Mouse (Mus musculus): ENCODE results near the gene Nt5dc1. TPM values are rescaled to one million over a fixed set of nuclear protein-coding genes. Genes with fewer than 3 reads are reported as not detected.

Nt5dc1 gene
- total and polyA plus RNA-seq, 3 experiments = 14.3 to 25.9 (median 21.1) TPM

- Histone ChIP-seq H3K79me2 (replicated peaks; ENCODE audit: control insufficient read depth, extremely low read depth, insufficient read depth, poor library complexity, severe bottlenecking) (no peaks in the 10 kb centered on the region), H3K27ac (ENCODE audit: insufficient read depth, low read depth) (no peak overlapping the region), H3K4me1 (ENCODE audit: control insufficient read depth in 1 of 2, insufficient read depth in 2 of 2) (no peaks in the 10 kb centered on the region), H3K4me3 (replicated peaks in 1 of 3; ENCODE audit: low read depth in 2 of 3, low read length in 2 of 3, poor library complexity in 1 of 3) (no peak overlapping the region), H3K9ac (ENCODE audit: insufficient read depth, low read depth) (no peak overlapping the region), H3K4me2 (ENCODE audit: insufficient read depth, low read depth, poor library complexity, severe bottlenecking) (no peak overlapping the region), H3K27me3 (replicated peaks) (no peaks in the 10 kb centered on the region), H3K9me3 (replicated peaks; ENCODE audit: low read length) (no peaks in the 10 kb centered on the region), H3K36me3 (replicated peaks in 1 of 2; ENCODE audit: control insufficient read depth in 1 of 2, insufficient read depth in 1 of 2, low read length in 1 of 2) (no peaks in the 10 kb centered on the region)
- dilution Hi-C loops (cut with MboI; ENCODE audit: extremely low pct_ligation_motif_present, extremely low pct_unique_long_range_greater_than_20kb, low sequenced_read_pairs) = no loop called here
- TF ChIP-seq KAT2A (IDR thresholded peaks at IDR 0.05; ENCODE audit: insufficient replicate concordance, low read length) = no peak
- TF ChIP-seq POLR2A (IDR thresholded peaks at IDR 0.05; ENCODE audit: low read depth, low read length) = no peak
- TF ChIP-seq SMC3 (IDR thresholded peaks at IDR 0.05; ENCODE audit: low read depth, low read length) = no peak
- no peak for TF ChIP-seq USF1 (IDR thresholded peaks at IDR 0.05; ENCODE audit: low read depth, low read length)
- no peak for TF ChIP-seq JUND (conservative IDR thresholded peaks at IDR 0.05; ENCODE audit: low read depth, low read length)
- TF ChIP-seq TCF12 (IDR thresholded peaks at IDR 0.05; ENCODE audit: low read depth, low read length) = no peak
- no peak for TF ChIP-seq TBP (conservative IDR thresholded peaks at IDR 0.05; ENCODE audit: low read depth, low read length)
- no peak for TF ChIP-seq MEF2A (IDR thresholded peaks at IDR 0.05; ENCODE audit: borderline replicate concordance, low read depth, low read length)
- TF ChIP-seq GABPA (IDR thresholded peaks at IDR 0.05; ENCODE audit: insufficient replicate concordance, low read depth, low read length) = no peak
- no peak for TF ChIP-seq ZNF384 (IDR thresholded peaks at IDR 0.05; ENCODE audit: low read depth, low read length)
- no peak for TF ChIP-seq ELF1 (IDR thresholded peaks at IDR 0.05; ENCODE audit: low read depth, low read length)
- DNase-seq (ENCODE audit: extremely low read depth) = no peak
- in situ Hi-C loops (cut with MboI; ENCODE audit: low pct_ligation_motif_present, low pct_unique_long_range_greater_than_20kb, low sequenced_read_pairs) = no loop called here
These were observed 46.0 kb upstream of the Nt5dc1 start for GRCm38 (mm10) chr10:34464321-34464720.

GRCm38 (mm10) chr10:34461451-34461850 lies 43.1 kb upstream of the Nt5dc1 start:
- H3K9ac ChIP-seq (ENCODE audit: insufficient read depth, low read depth) = no peak overlapping the region
- dilution Hi-C loops (cut with MboI; ENCODE audit: extremely low pct_ligation_motif_present, extremely low pct_unique_long_range_greater_than_20kb, low sequenced_read_pairs) (no loop called here), in situ Hi-C loops (cut with MboI; ENCODE audit: low pct_ligation_motif_present, low pct_unique_long_range_greater_than_20kb, low sequenced_read_pairs) (no loop called here)
- no peak overlapping the region for H3K4me2 ChIP-seq (ENCODE audit: insufficient read depth, low read depth, poor library complexity, severe bottlenecking)
- no peaks in the 10 kb centered on the region for H3K9me3 ChIP-seq (replicated peaks; ENCODE audit: low read length)
- no peaks in the 10 kb centered on the region for H3K79me2 ChIP-seq (replicated peaks; ENCODE audit: control insufficient read depth, extremely low read depth, insufficient read depth, poor library complexity, severe bottlenecking)
- H3K27me3 ChIP-seq (replicated peaks) = no peaks in the 10 kb centered on the region
- DNase-seq (ENCODE audit: extremely low read depth) = no peak
- TF ChIP-seq BHLHE40 (IDR thresholded peaks at IDR 0.05; ENCODE audit: low read depth, low read length) (no peak), POLR2AphosphoS2 (IDR thresholded peaks at IDR 0.05; ENCODE audit: low read depth, low read length) (no peak), ETS1 (conservative IDR thresholded peaks at IDR 0.05; ENCODE audit: low read depth, low read length) (no peak), HCFC1 (IDR thresholded peaks at IDR 0.05; ENCODE audit: low read depth, low read length) (no peak), POLR2A (IDR thresholded peaks at IDR 0.05; ENCODE audit: low read depth, low read length) (no peak), GABPA (IDR thresholded peaks at IDR 0.05; ENCODE audit: insufficient replicate concordance, low read depth, low read length) (no peak), KAT2A (IDR thresholded peaks at IDR 0.05; ENCODE audit: insufficient replicate concordance, low read length) (no peak), RAD21 (IDR thresholded peaks at IDR 0.05; ENCODE audit: low read depth, low read length) (no peak), TCF12 (IDR thresholded peaks at IDR 0.05; ENCODE audit: low read depth, low read length) (no peak), IRF4 (IDR thresholded peaks at IDR 0.05; ENCODE audit: low read depth, low read length) (no peak), JUN (IDR thresholded peaks at IDR 0.05; ENCODE audit: insufficient read depth, low read depth, low read length) (no peak), MAZ (IDR thresholded peaks at IDR 0.05; ENCODE audit: low read depth, low read length) (no peak), E2F4 (IDR thresholded peaks at IDR 0.05; ENCODE audit: insufficient replicate concordance, low read depth, low read length) (no peak), USF1 (IDR thresholded peaks at IDR 0.05; ENCODE audit: low read depth, low read length) (no peak), SIN3A (IDR thresholded peaks at IDR 0.05; ENCODE audit: low read length) (no peak), SMC3 (IDR thresholded peaks at IDR 0.05; ENCODE audit: low read depth, low read length) (no peak), MYC (IDR thresholded peaks at IDR 0.05; ENCODE audit: low read depth, low read length) (no peak), EP300 (IDR thresholded peaks at IDR 0.05; ENCODE audit: low read length) (no peak), TBP (conservative IDR thresholded peaks at IDR 0.05; ENCODE audit: low read depth, low read length) (no peak), ZC3H11A (IDR thresholded peaks at IDR 0.05; ENCODE audit: low read depth, low read length) (no peak)
- H3K4me3 ChIP-seq (replicated peaks in 1 of 3; ENCODE audit: low read depth in 2 of 3, low read length in 2 of 3, poor library complexity in 1 of 3) = no peak overlapping the region
- no peak overlapping the region for H3K27ac ChIP-seq (ENCODE audit: insufficient read depth, low read depth)
- no peaks in the 10 kb centered on the region for H3K36me3 ChIP-seq (replicated peaks in 1 of 2; ENCODE audit: control insufficient read depth in 1 of 2, insufficient read depth in 1 of 2, low read length in 1 of 2)
- H3K4me1 ChIP-seq (ENCODE audit: control insufficient read depth in 1 of 2, insufficient read depth in 2 of 2) = no peaks in the 10 kb centered on the region
